Mouse (Mus musculus) midbrain, embryonic 14.5 days (tissue): ENCODE results near the gene Spef1. TPM values are rescaled to one million over a fixed set of nuclear protein-coding genes. Genes with fewer than 3 reads are reported as not detected.
"Not testable (repeated sequence)": the region's sequence is repeated elsewhere in the genome, so short reads cannot be mapped to it uniquely, and the experiment has no call there.

Source experiments
- ATAC-seq: fragments of 200-750 bp; cut with Nextera tagmentation; 2 replicates; pipeline ENCODE4 v1.8.0; 2017; ENCODE audit warnings: moderate number of reproducible peaks, moderate library complexity; ENCODE audit not compliant: low FRiP score, low TSS enrichment
- DNase-seq: peaks from one replicate; pipeline ENCODE4 v3.0.0-alpha.2; 2015
- H3K27ac ChIP-seq: fragments of 300-500 bp; sonication (generic); replicated peaks from 2 replicates; pipeline ENCODE4 v1.5.1; 2014; ENCODE audit warnings: mild to moderate bottlenecking, low read depth, low read length, moderate library complexity
- H3K27me3 ChIP-seq: fragments of 300-500 bp; sonication (generic); 2 replicates; pipeline ENCODE4 v1.6.1; 2014; ENCODE audit warnings: low read length, control low read depth, mixed read lengths; ENCODE audit not compliant: control insufficient read depth, insufficient read depth
- H3K36me3 ChIP-seq: fragments of 300-500 bp; sonication (generic); 2 replicates; pipeline ENCODE4 v1.6.1; 2014; ENCODE audit warnings: low read length, control low read depth; ENCODE audit not compliant: control insufficient read depth, insufficient read depth
- H3K4me1 ChIP-seq: fragments of 300-500 bp; sonication (generic); 2 replicates; pipeline ENCODE4 v1.6.1; 2014; ENCODE audit warnings: mild to moderate bottlenecking, antibody characterized with exemption, low read length, control low read depth; ENCODE audit not compliant: control insufficient read depth, insufficient read depth
- H3K4me2 ChIP-seq: fragments of 300-500 bp; sonication (generic); 2 replicates; pipeline ENCODE4 v1.6.1; 2014; ENCODE audit warnings: mild to moderate bottlenecking, low read length, moderate library complexity
- H3K4me3 ChIP-seq: fragments of 300-500 bp; sonication (generic); replicated peaks from 2 replicates; pipeline ENCODE4 v1.5.1; 2014; ENCODE audit warnings: low read depth, low read length
- H3K9ac ChIP-seq: fragments of 300-500 bp; sonication (generic); replicated peaks from 2 replicates; pipeline ENCODE4 v1.6.1; 2014; ENCODE audit warnings: mild to moderate bottlenecking, low read length, moderate library complexity
- H3K9me3 ChIP-seq: fragments of 300-500 bp; sonication (generic); 2 replicates; pipeline ENCODE4 v1.6.1; 2016; ENCODE audit warnings: low read length, control low read depth, mixed read lengths; ENCODE audit not compliant: control insufficient read depth
- WGBS: fragments of 180-500 bp; shearing (Covaris S2); extraction: QIAGEN DNeasy Blood & Tissue Kit; methylation state at CpG from one replicate; pipeline ENCODE4 v1.1.7; 2014; 5-methylcytosine and 5-hydroxymethylcytosine counted together
- polyA plus RNA-seq: library from polyadenylated mRNA; unstranded; fragments of >200 nt; fragmentation: Nextera tagmentation; extraction: Ambion mirVana; gene quantifications from 2 replicates; pipeline ENCODE4 v1.2.1, GENCODE M21; 2014

Gene Spef1
- polyA plus RNA-seq: 11.3 and 14.1 TPM in 2 replicates

DNA sequence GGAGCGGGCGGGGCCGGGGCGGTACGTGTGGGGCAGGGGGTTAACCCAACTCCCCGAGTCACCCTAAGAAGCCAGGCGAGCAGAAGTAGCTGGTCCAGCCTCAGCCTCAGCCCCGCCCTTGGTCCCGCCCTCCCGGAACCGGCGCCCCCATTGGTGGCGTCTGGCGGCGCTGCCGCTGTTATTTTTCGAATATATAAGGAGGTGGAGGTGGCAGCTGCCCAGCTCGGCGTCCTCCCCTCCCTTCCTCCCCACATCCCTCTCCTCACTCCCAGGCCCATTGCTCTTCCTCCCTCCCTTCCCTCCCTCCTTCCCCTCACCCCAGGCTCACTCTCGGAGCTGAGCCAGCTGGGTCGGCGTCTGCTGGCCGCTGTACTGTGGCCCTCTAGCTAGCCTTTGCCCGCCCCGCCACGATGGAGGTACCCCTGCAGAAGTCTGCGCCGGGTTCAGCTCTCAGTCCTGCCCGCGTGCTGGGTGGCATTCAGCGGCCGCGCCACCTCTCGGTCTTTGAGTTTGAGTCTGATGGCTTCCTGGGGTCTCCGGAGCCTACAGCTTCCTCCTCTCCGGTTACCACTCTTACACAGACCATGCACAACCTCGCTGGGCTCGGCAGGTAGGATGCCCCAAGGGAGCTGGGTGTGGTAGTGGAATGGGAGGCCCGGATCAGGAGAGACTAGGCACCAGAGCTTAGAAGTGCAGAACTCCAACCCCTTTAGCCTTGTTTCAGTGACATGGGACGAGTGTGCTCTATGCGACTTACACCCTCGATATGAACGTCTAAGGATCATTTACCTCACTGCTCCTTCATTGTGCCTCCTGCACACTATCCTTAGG lies at the start of gene Spef1, which contains the start of gene Cdc25b:
TSS of gene Spef1 (minus strand) at position 512 of the 831 bp plus-strand sequence.
TSS of gene Cdc25b (plus strand) at position 179 of the 831 bp plus-strand sequence.
- Histone ChIP-seq H3K27me3 (no peaks in the 10 kb centered on the region), H3K4me3 (peak within 1 kb of the TSS; percentile 62), H3K36me3 (no peaks in the 10 kb centered on the region), H3K4me2 (peak within 1 kb of the TSS; percentile 83), H3K9ac (peak within 1 kb of the TSS; percentile 60), H3K4me1 (peaks cover 36% of the 10 kb centered on the region), H3K9me3 (no peaks in the 10 kb centered on the region), H3K27ac (peak within 1 kb of the TSS; percentile 77)
- ATAC-seq (peak; percentile 84), DNase-seq (peak; percentile 89)
- 1% methylated on average over 43 of the region's 43 CpGs for WGBS

DNA sequence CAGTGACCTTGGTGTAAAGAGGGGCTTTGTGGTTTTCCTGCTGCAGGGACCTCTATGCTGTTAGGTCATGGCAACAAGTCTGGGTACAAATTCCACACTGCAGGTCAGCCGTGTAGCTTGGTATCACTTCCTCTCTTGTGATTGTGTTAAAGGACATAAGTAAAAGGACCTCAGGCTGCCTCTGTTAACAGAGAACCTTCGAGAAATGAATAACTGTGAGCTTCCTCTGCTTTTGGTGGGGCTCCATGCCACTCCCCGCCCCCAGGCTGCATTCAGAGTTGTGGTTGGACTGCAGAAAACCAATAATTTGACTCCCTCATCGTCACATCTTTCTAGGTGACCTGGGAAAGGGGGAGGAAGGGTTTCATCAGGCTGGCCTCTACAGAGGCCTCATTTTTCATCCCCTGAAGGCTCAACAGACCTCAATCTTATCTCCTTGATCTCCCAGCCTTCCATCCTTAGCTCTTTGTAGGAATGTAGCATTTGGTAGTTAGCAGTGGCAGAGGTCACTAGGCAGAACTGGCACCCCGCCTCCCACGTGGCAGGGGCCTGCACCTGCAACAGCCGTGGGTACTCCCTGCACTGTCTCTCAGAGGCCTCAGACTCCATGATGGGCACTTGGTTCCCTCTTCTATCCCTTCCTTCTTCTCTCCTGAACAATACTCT lies 48.0 kb upstream of the Spef1 start:
- Histone ChIP-seq H3K27ac (no peak overlapping the region), H3K4me3 (0 out of 2 replicates have a peak overlapping the region, but pooled peaks have one; percentile 44), H3K27me3 (no peaks in the 10 kb centered on the region), H3K9ac (no peak overlapping the region), H3K4me2 (peak overlapping the region; percentile 76; the same call in 1 of the 2 replicates), H3K4me1 (peaks cover 10% of the 10 kb centered on the region; the same call in 1 of the 2 replicates), H3K36me3 (no peaks in the 10 kb centered on the region), H3K9me3 (no peaks in the 10 kb centered on the region)
- DNase-seq (no peak), ATAC-seq (no peak)
- WGBS: 81% methylated on average over 7 of the region's 7 CpGs

DNA sequence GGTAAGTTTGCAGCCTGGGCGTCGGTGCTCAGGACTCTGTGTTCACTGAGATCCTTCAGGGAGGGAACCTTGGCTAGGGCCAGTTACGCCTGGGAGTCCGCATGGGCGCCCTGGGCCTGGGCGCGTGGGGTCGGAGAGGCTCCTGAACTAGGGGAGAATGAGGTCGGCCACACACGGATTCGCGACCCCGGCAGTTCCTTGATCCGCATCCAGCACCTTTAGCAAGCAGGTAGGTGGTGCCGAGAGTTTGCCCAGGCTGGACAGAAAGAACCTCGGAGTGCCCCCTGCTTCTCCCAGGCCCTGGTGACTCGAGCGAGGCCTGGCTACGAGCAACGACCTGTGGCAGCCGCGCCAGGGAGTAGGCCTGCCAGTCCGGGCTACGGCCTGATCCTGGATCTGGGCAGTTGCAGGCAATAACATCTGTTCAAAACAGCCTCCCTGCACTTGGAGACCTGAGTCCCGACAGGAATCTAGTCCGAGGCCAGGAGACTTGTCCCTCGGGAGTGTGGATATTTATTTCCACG lies 47.1 kb upstream of the Spef1 start:
- H3K27ac ChIP-seq: no peak overlapping the region
- peaks cover 10% of the 10 kb centered on the region; the same call in 1 of the 2 replicates for H3K4me1 ChIP-seq
- H3K27me3 ChIP-seq: no peaks in the 10 kb centered on the region
- peak overlapping the region; percentile 44 for H3K4me3 ChIP-seq
- peak overlapping the region; percentile 76 for H3K4me2 ChIP-seq
- H3K9me3 ChIP-seq: no peaks in the 10 kb centered on the region
- ATAC-seq: peak; percentile 5; the same call in 1 of the 2 replicates
- H3K9ac ChIP-seq: peak overlapping the region; percentile 45
- 11% methylated on average over 28 of the region's 28 CpGs for WGBS
- no peaks in the 10 kb centered on the region for H3K36me3 ChIP-seq
- no peak for DNase-seq

DNA sequence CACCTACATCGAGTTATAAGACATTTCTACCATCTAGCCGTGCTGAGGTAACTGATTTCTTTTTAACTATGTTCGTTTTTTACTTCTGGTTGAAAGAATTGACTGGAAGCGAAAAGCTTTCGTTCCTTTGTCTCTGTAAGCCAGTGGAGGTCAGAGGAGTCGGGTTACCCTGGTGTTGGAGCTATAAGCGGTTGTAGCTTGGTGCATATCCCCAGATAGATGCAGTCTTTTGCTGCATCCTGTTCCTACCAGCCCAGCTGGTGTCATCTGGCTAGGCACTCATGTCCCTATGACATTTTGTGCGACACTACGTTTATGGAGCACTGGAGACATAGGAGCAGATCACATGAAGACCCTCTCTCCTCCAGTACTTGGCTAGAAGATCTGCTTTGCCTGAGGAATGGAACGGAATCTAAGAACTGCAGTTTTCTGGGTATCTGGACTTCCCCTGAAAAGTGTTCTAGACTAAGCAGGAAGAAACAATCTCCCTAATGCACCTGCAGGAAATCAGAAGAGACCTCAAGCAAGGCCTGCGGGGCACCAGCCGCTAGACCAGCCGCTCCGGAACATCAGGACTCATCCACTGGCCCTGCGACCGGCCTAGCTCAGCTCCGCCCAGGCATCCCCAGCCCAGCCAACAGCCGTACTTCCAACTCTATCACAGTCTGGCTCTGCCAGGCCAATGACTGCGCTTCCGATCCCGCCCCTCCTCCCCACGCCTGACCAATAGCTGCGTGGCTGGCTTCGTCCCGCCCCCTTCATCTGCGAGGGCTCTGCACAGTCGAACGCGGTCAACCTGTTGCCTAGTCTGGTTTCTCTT lies 46.4 kb upstream of the Spef1 start, which contains the start of gene Mavs:
TSS of gene Mavs (plus strand) at position 757 of the 820 bp plus-strand sequence.
- H3K4me1 ChIP-seq: peaks cover 10% of the 10 kb centered on the region; the same call in 1 of the 2 replicates
- peak within 1 kb of the TSS; percentile 44 for H3K4me3 ChIP-seq
- peak; percentile 100 for ATAC-seq
- WGBS: 7% methylated on average over 29 of the region's 29 CpGs
- H3K9ac ChIP-seq: peak within 1 kb of the TSS; percentile 45
- H3K27ac ChIP-seq: no peak within 1 kb of the TSS
- H3K36me3 ChIP-seq: no peaks in the 10 kb centered on the region
- H3K27me3 ChIP-seq: no peaks in the 10 kb centered on the region
- DNase-seq: peak; percentile 96
- no peaks in the 10 kb centered on the region for H3K9me3 ChIP-seq
- H3K4me2 ChIP-seq: peak within 1 kb of the TSS; percentile 76

DNA sequence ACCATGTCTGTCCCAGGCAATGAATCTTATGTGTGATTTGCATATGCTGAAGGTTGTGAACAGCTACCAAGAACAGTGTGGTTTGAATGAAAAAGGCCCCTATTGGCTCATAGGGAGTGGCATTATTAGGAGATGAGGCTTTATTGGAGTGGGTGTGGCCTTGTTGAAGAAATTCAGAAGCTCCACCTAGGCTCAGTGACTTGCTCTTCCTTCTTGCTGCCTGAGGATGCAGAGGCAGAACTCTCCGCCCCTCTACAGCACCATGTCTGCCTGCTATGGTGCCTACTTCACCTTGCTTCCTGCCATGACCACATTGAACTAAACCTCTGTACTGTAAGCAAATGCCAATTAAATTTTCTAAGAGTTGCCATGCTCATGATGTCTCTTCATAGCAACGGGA lies 45.5 kb upstream of the Spef1 start:
- Histone ChIP-seq H3K4me1 (peaks cover 10% of the 10 kb centered on the region; the same call in 1 of the 2 replicates), H3K9me3 (no peaks in the 10 kb centered on the region), H3K4me3 (no peak overlapping the region), H3K27me3 (no peaks in the 10 kb centered on the region), H3K9ac (no peak overlapping the region), H3K4me2 (no peak overlapping the region), H3K27ac (no peak overlapping the region), H3K36me3 (no peaks in the 10 kb centered on the region)
- WGBS: 92% methylated on average over 2 of the region's 2 CpGs
- DNase-seq: no peak
- ATAC-seq: no peak

DNA sequence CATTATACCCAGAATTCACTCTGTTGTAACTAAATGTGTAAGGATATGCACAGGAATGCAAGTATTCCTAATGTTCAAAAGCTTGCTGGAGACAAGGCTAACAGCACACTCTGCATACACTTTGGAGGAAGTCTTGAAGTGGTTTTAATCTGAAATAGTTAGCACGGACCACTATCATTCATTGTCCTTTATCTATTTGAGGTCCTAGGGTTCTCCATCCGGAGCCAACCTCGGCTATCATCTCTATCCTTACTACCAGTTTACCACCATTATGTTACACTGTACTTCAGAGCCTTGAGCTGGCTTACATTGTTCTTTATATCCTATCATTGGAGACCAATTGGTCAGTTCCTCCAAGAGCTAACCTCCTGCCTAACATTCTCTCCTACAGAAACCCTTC lies 40.2 kb upstream of the Spef1 start:
- no peaks in the 10 kb centered on the region for H3K4me1 ChIP-seq
- no peak overlapping the region for H3K4me3 ChIP-seq
- no peaks in the 10 kb centered on the region for H3K27me3 ChIP-seq
- H3K4me2 ChIP-seq: no peak overlapping the region
- H3K27ac ChIP-seq: no peak overlapping the region
- no peak overlapping the region for H3K9ac ChIP-seq
- no peaks in the 10 kb centered on the region for H3K9me3 ChIP-seq
- ATAC-seq (no peak), DNase-seq (no peak)
- 85% methylated on average over 3 of the region's 3 CpGs for WGBS
- H3K36me3 ChIP-seq: no peaks in the 10 kb centered on the region

DNA sequence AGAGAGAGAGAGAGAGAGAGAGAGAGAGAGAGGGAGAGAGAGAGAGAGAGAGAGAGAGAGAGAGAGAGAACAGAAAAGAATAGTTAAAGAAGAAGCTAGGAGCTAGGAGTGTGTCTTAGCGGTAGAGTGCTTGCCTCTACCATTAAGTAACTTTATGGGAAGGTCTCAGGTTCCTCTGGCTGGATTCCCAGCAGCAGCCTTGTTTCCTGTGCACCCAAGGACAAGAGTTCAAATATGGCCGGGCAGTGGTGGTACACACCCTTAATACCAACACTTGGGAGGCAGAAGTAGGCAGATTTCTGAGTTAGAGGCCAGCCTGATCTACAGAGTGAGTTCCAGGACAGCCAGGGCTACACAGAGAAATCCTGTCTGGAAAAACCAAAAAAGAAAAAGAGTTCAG lies 39.6 kb upstream of the Spef1 start:
- not testable (repeated sequence) for ATAC-seq, H3K27me3 ChIP-seq, H3K27ac ChIP-seq, DNase-seq, H3K9me3 ChIP-seq, H3K4me1 ChIP-seq, H3K9ac ChIP-seq, H3K36me3 ChIP-seq, H3K4me2 ChIP-seq, H3K4me3 ChIP-seq
- WGBS: 86% methylated on average over 2 of the region's 2 CpGs

DNA sequence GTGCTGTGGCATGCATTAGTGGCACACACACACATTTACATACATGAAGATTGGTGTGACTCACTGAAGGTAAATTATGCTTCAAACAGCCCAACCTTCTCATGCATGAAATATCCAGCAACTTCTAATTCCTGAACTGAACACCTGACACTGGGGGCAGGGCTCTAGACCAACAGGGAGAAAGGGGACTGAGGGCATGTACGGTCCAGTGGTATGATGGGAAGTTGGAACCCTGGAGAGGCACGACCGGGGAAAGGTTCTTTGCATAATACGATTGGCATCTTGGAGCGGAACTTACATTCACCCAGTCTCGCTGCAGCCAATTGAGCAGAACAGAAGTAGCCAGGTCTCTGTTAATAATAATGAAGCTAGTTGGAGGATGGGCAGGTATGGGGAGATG lies 38.1 kb upstream of the Spef1 start:
- 84% methylated on average over 6 of the region's 6 CpGs for WGBS
- no peaks in the 10 kb centered on the region for H3K4me1 ChIP-seq
- no peak overlapping the region for H3K27ac ChIP-seq
- no peak overlapping the region for H3K9ac ChIP-seq
- no peaks in the 10 kb centered on the region for H3K36me3 ChIP-seq
- ATAC-seq (no peak), DNase-seq (no peak)
- no peak overlapping the region for H3K4me2 ChIP-seq
- H3K27me3 ChIP-seq: no peaks in the 10 kb centered on the region
- H3K9me3 ChIP-seq: no peaks in the 10 kb centered on the region
- no peak overlapping the region for H3K4me3 ChIP-seq
